Mouse (Mus musculus): ENCODE measurements around the gene Nemf.
A peak's percentile ranks its signal among the peaks of the same experiment; 100 is the strongest.
"Not testable (repeated sequence)": the region's sequence is repeated elsewhere in the genome, so short reads cannot be mapped to it uniquely, and the experiment has no call there.

Nemf gene

DNA sequence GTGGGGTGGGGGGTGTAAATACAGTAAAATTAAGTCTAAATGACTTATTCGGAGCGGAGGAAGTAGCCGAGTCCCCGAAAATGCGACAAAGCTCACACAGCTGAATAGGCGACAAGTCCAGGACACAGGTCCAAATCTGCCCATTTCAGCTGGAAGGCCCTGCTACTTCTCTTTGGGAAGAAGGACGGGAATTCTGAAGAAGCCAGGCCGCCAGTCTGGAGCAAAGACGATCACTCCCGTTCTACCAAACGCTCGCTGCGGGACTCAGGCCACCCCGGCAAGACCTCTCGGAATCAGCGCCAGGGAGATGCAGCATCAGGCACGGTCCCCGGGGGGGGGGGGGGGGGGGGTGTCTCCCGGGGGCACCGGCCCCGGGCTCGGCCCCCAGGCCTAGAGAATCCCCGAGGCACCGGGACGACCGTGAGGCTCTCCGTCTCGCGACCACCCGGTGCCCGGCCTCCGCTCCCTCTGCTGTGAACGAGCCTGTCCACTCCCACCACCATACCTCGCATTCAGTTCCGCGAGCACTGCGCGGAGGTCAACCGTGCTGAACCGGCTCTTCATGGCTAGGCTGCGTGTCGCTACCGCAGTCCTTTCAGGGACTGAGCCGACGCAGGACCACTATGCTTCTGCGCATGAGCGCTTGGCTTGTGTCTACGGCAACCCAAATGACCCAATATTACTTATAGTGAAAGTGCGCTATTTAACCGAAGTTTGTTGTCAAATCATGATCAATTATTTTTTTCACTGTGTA, at the start of gene Nemf:
Gene Nemf (minus strand): TSS at position 620 of the 754 bp plus-strand sequence.
- DNase-seq (ENCODE audit: low spot score), result peak; percentile 88

DNA sequence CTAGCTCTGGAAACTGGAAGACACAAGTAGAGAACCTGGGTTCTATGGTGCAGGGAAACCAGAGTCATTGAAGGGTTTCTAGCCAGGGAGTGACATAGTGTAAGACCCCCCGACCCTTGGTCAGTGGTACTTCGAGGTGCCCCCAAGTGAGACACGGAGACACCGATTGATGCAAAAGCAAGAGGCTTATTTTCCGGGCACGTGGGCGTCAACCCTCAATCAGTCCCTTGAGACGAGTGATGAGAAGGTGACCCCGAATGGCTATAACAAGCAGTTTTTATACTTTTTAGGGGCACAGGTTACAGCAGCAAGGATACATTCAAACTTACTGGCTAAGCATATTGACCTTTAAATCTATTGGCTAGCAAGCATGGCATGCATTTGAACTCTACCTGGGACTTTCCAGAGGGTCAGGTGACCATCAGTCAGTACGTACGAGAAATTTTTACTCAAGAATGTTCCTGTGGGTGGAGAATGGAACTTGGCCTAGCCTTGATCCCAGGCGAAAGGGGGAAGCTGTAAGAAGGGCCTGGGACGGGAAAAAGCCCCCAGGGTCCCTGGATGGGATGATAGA, 45.7 kb upstream of the Nemf start:
- DNase-seq (ENCODE audit: low spot score), result no peak

- DNase-seq (ENCODE audit: low spot score), result no peak
These were observed 45.1 kb upstream of the Nemf start for GRCm38 (mm10) chr12:69402100-69402499.

DNA sequence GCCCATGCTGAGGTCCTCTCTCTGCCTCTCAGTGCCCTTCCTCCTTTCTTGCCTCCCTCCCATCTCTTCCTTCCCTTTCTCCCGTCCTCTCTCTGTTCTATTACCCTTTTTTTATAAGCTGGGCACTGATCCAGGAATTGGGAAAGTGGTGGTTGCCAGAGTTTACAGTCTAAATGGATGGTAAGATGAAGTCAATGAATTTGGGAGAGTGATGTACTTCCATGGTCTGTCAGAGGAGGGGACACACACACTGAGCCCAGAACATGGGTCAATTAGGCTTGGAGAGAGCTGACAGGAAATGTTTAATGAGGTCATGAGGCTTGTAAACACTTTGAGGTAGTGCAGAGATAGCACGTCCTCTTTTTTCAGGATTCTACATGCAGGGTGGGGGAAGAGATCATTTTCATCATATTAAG, 43.9 kb upstream of the Nemf start:
- no peak for DNase-seq (ENCODE audit: low spot score)

DNA sequence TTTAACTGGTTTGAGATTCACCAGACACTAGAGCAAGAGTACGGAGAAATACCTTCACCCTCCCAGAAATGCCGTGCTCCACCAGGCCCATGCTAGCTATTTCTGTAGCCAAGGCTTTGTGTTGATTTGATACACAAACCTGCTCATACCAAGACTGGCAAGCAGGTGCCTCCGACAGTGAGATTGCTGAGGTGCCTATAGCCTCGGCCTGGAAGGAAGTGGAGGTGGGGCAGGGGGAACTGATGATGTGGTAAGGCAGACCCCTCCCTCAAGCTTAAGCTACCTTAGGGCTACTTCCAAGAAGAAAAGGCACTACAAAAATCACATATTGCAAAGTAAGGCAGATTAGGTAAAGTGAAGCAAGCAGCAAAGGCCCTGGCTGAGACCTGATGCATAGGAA, 43.4 kb upstream of the Nemf start:
- DNase-seq (ENCODE audit: low spot score), result no peak

GRCm38 (mm10) chr12:69394456-69394855, 37.5 kb upstream of the Nemf start:
- DNase-seq (ENCODE audit: low spot score), result no peak

DNA sequence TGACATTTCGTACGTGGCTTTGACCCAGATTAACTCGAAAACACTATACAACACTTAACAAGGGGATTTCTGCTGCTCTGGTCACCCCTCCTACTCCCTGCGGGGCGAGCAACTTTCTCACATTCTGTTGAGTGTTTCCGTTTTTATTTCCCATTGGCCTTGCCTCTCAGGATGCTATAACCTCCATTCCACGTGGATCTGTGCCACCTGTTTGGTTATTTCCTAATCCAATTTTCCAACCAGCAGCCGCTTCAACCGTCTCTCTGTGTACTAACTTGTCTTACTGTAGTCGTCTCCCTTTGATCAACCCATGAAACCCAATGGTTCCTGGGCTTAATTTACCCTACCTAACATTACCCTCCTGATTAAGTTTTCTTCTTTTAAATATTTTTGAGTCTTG, 36.1 kb upstream of the Nemf start:
- no peak for DNase-seq (ENCODE audit: low spot score)

- peak; percentile 63 for DNase-seq (ENCODE audit: low spot score)
These were observed 33.2 kb upstream of the Nemf start for GRCm38 (mm10) chr12:69390000-69390698.

GRCm38 (mm10) chr12:69389273-69389938, 32.4 kb upstream of the Nemf start:
- no peak for DNase-seq (ENCODE audit: low spot score)

DNA sequence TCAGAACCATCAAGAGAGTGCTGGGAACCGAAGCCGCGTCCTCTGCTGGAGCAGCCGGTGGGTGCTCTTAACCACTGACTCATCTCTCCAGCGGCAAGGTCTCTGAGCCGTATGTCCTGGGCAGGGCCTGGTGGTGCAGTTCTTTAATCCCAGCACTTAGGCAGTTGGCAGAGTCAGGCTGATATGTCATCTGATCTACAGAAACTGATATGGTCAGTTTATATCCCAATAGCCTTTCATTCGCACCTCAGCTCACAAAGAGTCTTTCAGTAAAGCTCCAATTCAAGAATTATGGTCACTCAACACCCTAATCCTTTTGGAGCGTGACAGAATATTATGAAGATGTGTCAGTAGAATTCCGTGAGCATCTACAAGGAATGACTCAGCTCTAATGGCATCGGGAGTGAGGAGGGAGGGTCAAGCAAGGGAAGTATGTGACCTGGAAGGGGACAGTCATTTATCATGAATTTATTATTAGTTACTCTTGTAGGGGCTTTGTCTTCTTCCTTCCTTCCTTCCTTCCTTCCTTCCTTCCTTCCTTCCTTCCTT, 31.4 kb upstream of the Nemf start:
- DNase-seq (ENCODE audit: low spot score), result no peak

GRCm38 (mm10) chr12:69386281-69386732, 29.3 kb upstream of the Nemf start:
- not testable (repeated sequence) for DNase-seq (ENCODE audit: low spot score)

DNA sequence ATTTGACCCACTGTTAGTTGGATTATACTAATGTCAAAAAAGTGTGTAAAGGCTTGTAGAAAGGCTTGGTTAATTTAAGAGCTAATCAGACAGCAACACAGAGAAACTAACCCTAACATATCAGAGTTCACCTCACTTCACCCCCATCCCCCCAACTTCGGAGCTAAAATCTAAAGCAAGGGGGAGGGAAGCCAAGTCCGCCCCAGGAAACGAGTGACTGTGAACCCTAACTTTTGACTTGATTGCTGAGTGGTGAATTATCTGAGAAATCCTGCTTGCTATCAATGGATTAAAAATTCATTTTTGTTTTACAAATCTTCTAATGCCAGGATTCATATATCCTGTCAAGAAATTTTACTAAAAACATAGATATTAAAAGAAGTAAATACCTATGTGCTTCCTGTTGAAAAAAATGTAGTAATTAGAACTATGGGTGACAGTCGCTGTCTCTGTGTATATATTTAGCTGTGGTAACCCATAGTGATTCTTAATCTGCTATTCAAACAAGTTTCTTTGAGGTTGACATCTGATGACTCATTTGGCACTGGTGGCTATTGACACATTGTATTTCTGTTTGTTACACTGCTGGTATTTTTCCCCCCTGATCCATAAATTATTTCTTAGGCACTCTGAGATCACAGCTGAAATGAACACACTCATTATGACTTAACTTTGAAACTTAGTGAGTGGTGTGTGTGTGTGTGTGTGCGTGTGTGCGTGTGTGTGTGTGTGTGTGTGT, 28.7 kb upstream of the Nemf start:
- no peak for DNase-seq (ENCODE audit: low spot score)

DNA sequence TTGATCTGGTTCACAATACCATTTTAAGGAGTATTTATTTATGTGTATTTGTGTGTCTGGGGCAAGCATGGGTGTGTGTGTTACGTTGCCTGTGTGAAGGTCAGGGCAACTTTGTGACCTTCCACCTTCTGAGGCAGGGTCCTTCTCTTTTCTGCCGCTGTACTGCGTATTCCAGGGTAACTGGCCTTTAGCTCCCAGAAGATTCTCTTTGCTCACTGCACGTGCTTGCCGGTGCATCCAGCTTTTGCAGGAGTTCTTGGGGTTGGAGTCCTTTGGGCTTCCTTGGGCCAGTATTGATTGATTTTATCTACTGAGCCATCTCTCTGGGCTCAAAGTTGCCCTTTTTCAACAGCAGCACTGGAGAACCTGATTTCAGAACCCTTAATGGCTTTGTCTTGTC, 27.6 kb upstream of the Nemf start:
- DNase-seq (ENCODE audit: low spot score), result no peak

GRCm38 (mm10) chr12:69382880-69383279, 25.9 kb upstream of the Nemf start:
- no peak for DNase-seq (ENCODE audit: low spot score)

DNA sequence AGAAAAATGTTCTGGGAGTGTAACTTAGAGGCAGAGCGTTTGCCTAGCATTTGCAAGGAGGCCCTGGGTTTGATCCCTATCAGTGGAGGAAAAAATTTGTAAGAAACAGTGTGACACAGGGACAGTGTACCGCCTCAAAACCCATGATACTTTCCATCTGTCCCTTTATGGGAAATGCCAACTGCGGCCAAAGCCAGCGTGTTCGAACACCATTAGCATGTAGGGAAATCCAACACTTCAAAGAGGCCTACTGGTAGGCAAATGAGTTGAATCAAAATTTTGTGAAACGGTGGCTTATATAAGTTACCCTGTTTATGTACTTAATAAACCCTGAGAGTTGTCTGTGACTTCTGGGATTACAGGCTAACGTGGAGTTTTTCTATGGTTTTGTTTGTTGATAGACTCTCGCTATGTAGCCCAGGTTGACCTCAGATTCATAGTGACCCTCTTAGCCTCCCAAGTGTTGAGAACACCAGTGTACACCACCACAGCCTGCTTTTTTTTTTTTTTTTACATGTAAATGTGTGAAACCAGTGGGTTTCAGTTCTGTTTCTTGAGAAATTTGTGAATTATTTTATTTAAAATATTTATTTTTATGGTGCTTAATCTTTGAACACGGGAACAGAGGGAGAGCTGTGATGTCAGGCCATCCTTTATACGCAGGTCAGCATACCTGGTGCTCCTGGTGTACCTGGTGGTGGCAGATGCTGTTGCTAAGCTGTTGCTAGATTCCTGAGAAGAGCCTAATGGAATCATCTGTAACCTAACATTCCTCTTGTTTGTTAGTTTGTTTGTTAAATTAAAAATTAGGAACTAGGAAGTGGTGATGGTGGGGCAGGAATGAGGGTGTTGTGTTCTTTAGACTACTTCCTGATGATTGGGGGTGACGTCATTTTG, 21.8 kb upstream of the Nemf start:
- no peak for DNase-seq (ENCODE audit: low spot score)

DNA sequence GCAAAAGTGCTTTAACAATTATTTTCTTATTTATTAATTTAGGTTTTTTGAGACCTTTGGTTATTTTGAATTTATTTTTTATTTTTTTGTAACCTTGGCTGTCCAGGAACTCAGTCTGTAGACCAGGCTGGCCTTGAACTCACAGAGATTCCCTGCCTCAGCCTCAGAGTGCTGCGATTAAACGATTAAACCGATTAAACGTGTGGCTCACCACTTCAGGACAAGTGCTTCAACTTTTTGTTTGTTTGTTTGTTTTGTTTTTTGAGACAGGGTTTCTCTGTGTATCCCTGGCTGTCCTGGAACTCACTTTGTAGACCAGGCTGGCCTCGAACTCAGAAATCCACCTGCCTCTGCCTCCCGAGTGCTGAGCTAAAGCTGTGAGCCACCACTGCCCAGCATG, 20.7 kb upstream of the Nemf start:
- not testable (repeated sequence) for DNase-seq (ENCODE audit: low spot score)

DNA sequence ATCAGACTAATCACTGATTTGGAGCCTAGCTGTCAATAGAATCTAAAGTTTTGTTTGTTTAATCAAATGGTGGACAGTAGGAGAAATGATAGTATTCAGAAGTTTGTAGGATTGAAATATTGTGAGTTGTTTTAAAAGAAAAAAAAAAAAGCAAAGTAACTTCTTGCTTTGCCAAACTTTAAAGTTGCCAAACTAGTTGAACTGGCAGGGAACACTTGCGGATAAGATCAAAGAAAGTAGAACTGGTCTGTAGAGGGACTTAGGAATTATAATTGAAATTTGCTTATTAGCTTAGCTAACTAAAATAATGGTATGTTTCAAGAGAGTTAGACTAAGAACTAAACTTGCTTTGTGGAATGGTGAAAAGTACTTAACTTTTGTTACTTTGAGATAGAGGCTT, 20.2 kb upstream of the Nemf start:
- no peak for DNase-seq (ENCODE audit: low spot score)

- no peak for DNase-seq (ENCODE audit: low spot score)
These were observed 19.2 kb upstream of the Nemf start for GRCm38 (mm10) chr12:69376132-69376531.

GRCm38 (mm10) chr12:69373850-69374766, 17.1 kb upstream of the Nemf start:
- DNase-seq (ENCODE audit: low spot score), result no peak
